Mouse (Mus musculus): ENCODE measurements around the gene Rnf8.
"Not testable (repeated sequence)": the region's sequence is repeated elsewhere in the genome, so short reads cannot be mapped to it uniquely, and the experiment has no call there.

Gene Rnf8

GRCm38 (mm10) chr17:29614115-29615023 is at the start of gene Rnf8, which contains the start of gene Gm28043:
TSS of gene Rnf8 (plus strand) at chr17:29614790.
TSS of gene Gm28043 (plus strand) at chr17:29614876.
- peak; percentile 96 for DNase-seq (ENCODE audit: low read depth, low spot score)

- DNase-seq (ENCODE audit: low read depth, low spot score) = no peak
Measured at GRCm38 (mm10) chr17:29565521-29565920, 49.1 kb upstream of the Rnf8 start.

DNA sequence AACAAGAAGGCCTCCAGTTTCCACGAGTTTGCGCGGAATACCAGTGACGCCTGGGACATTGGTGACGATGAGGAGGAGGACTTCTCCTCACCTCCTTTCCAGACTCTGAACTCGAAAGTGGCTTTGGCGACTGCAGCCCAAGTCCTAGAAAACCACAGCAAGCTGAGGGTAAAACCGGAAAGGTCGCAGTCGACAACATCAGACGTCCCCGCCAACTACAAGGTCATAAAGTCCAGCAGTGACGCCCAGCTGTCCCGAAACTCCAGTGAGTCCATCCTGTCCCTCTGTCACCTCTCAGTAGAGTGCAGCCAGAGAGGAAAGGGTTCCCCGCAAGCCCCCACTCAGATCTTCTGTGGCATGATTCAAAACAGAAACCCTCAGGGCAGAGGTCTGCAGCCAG is 46.2 kb upstream of the Rnf8 start:
- DNase-seq (ENCODE audit: low read depth, low spot score) = no peak

DNA sequence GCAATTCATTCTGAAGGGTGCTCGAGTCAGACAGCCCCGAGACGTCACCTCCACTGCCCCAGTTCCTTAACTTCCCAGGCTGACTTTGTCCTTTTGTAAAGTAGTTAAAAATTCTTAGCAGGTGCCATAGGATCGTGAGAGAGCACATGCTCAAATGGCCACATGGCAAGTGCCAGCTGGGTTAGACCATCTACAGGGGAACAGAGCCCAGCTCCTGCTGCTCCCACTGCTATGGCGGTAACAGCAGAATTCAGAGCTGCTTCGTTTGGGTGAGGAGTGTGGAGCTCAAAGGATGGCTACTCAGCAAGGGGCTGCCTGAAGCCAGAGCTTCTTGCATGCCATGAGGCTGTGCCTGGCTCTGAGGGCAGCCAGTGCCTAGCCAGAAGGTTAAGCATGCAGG is 44.8 kb upstream of the Rnf8 start:
- no peak for DNase-seq (ENCODE audit: low read depth, low spot score)

GRCm38 (mm10) chr17:29579579-29580126 is 34.9 kb upstream of the Rnf8 start:
- no peak for DNase-seq (ENCODE audit: low read depth, low spot score)

- DNase-seq (ENCODE audit: low read depth, low spot score) = no peak
Measured at GRCm38 (mm10) chr17:29583569-29583968, 31.0 kb upstream of the Rnf8 start.

GRCm38 (mm10) chr17:29584306-29584705 is 30.3 kb upstream of the Rnf8 start:
- DNase-seq (ENCODE audit: low read depth, low spot score) = no peak

GRCm38 (mm10) chr17:29584737-29585136 is 29.9 kb upstream of the Rnf8 start:
- no peak for DNase-seq (ENCODE audit: low read depth, low spot score)

DNA sequence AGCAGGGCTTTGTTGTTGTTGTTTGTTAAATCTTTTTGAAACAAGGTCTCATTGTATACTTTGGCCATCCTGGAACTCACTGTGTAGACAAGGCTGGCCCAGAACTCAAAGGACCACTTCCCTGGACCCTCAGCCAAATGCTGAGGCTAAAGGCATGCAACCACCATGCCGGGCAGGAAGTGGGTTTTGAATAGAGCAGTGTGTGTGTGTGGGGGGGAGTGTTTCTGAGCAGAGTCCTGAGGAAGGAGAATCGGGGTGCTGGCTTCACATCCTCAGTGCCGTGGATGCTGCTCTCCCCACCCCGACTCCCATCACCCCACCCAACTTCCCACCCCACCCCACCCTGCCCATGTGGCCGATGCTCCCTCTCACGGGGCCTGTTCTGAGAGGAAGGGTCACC is 29.1 kb upstream of the Rnf8 start:
- DNase-seq (ENCODE audit: low read depth, low spot score) = no peak

DNA sequence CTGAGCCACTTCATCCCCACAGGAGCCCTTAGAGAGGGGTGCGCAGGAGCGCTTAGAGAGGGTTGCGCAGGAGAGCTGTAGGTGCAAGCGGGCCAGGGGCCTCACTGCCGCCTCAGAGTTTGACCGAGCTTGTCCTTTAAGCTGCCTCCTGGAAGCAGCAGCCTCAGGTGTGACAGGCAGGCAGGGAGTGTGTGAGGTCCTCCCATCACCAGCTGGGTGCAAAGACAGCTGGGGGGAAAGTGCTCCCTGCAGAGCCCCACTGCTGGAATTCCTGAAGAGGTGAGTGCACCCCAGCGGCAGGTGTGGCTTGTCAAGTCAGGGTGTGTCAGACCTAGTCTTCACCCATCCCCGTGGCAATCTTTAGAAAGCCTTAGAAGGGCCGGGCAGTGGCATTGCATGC is 27.7 kb upstream of the Rnf8 start:
- no peak for DNase-seq (ENCODE audit: low read depth, low spot score)

DNA sequence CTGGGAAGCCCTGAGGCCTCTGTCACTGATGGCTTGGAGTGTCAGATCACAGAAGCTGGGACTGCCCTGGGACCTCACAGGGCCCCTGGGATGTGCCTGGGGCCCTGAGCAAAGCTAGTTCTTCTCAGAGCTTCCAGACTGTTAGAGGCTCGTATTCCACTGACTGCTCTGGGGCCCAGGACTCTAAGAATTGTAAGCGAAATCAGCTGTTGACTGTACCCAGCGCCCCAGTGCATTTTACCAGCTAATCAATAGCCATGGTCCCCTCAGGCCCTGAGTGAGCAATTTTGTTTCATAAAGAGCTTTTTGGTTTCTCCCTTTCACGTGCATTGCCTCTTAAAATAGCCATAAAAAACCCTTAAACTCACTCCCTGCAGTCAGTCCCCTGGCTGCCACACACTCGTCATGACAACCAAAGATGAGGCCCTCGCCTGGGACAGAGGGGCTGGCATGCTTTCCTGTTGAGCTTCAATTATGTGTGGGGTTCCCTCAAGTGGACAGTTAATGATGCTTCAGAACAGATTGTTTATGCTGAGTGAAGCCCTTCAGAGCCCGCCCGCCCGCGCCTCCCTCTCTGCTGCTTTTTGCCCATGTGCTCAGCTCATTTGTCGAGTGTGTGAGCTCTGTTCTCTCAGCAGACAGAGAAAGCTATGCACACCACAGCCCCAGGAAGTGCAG is 25.2 kb upstream of the Rnf8 start:
- DNase-seq (ENCODE audit: low read depth, low spot score) = no peak

GRCm38 (mm10) chr17:29595891-29596770 is 18.5 kb upstream of the Rnf8 start:
- DNase-seq (ENCODE audit: low read depth, low spot score) = no peak

DNA sequence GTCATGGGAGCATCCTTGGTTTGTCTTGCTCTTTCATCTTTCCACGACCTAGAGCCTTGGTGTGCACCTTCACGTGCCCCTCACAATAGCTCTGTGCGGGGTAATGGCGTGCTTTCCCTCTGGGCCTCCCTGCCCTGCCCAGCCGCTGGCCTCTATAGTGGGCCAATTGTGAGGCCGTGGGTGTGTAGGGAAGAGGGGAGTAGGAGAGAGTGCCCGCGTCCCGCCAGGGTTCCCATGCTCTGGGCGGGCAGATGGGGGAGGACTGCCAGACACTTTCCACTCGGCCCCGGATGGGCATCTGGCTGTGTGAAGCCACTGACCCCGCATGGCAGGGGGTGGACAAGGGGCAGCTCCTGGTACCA is 17.8 kb upstream of the Rnf8 start:
- DNase-seq (ENCODE audit: low read depth, low spot score) = no peak

DNA sequence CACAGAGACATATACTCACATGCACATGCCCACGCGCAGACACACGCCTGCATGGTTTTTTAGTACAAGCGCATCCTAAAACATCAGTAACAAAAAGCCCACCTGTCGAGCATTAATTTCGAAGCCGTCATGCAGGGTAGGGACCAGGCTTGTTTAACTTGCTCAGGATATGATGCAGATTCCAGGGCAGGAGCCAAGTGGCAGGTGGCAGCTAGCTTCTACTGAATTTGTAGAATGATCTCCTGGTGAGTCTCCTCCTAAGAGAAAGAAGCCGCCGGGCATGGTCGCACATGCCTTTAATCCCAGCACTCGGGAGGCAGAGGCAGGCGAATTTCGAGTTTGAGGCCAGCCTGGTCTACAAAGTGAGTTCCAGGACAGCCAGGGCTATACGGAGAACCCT is 15.5 kb upstream of the Rnf8 start:
- no peak for DNase-seq (ENCODE audit: low read depth, low spot score)

- no peak for DNase-seq (ENCODE audit: low read depth, low spot score)
Measured at GRCm38 (mm10) chr17:29599537-29599936, 15.1 kb upstream of the Rnf8 start.

- DNase-seq (ENCODE audit: low read depth, low spot score) = no peak
Measured at GRCm38 (mm10) chr17:29601391-29601790, 13.2 kb upstream of the Rnf8 start.

- DNase-seq (ENCODE audit: low read depth, low spot score) = peak; percentile 76
Measured at GRCm38 (mm10) chr17:29603283-29603682, 11.3 kb upstream of the Rnf8 start.

- DNase-seq (ENCODE audit: low read depth, low spot score) = not testable (repeated sequence)
Measured at GRCm38 (mm10) chr17:29613453-29613852, 1.1 kb upstream of the Rnf8 start.

GRCm38 (mm10) chr17:29615024-29615551 is 498 bp downstream of the Rnf8 start:
- DNase-seq (ENCODE audit: low read depth, low spot score) = peak; percentile 35

DNA sequence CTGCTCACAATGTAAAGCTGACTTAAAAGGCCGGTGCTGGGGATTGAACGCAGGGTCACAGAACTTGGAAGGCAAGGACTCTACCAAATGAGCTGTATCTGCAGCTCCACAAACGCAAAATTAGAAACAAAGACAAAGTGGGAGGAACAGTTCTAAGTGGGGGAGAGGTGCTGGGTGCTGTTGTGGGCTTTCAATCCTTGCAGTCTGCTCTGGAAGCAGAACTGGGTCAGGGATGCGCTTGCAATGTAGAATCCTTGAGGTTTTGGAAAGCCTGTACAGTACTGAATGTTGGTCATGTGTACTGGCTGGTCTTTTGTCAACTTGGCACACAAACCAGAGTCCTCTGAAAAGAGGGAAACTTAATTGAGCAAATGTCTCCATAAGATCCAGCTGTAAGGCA is 1.0 kb downstream of the Rnf8 start:
- DNase-seq (ENCODE audit: low read depth, low spot score) = no peak

- no peak for DNase-seq (ENCODE audit: low read depth, low spot score)
Measured at GRCm38 (mm10) chr17:29619231-29619630, 4.6 kb downstream of the Rnf8 start.

All from R1 (cell line).